Mouse (Mus musculus) urinary bladder, adult 18-20 months (tissue): ENCODE data around the gene Armc9.

Source experiments
- DNase-seq, 2 experiments: peaks; one replicate each; pipeline ENCODE4 v3.0.0; 2022; ENCODE audit warnings: low spot score in 2 of 2, mixed read lengths in 2 of 2

Armc9 gene

GRCm38 (mm10) chr1:86312269-86312668 lies 157.7 kb downstream of the Armc9 start:
- no peak for DNase-seq

- DNase-seq, result no peak
These were observed 158.7 kb downstream of the Armc9 start for GRCm38 (mm10) chr1:86313096-86313771.

GRCm38 (mm10) chr1:86313772-86314125 lies 159.2 kb downstream of the Armc9 start:
- DNase-seq, result peak in 1 of 2 experiments; percentile 26

- DNase-seq, result no peak
These were observed 166.3 kb downstream of the Armc9 start for GRCm38 (mm10) chr1:86320822-86321413.
